Mouse (Mus musculus) CH12.LX (cell line): ENCODE measurements around the gene Adam17. TPM values are rescaled to one million over a fixed set of nuclear protein-coding genes. Genes with fewer than 3 reads are reported as not detected.

ENCODE experiments used
- DNase-seq: peaks from one replicate; pipeline ENCODE4 v3.0.0-alpha.2; 2013; ENCODE audit errors: extremely low read depth
- H3K27ac ChIP-seq: 2 replicates; pipeline ENCODE4 v1.5.1; 2012; ENCODE audit warnings: low read depth, mild to moderate bottlenecking, control low read depth, moderate library complexity; ENCODE audit not compliant: insufficient read depth
- H3K27me3 ChIP-seq: replicated peaks from 2 replicates; pipeline ENCODE3; 2012; ENCODE audit warnings: inconsistent platforms
- H3K36me3 ChIP-seq, 2 experiments: replicated peaks in 1 of 2; 2 replicates each; pipeline versions ENCODE3 to v1.6.1; 2012; ENCODE audit warnings: inconsistent platforms in 1 of 2, low read length in 1 of 2, mild to moderate bottlenecking in 1 of 2, mixed read lengths in 1 of 2, moderate library complexity in 1 of 2; ENCODE audit not compliant: control insufficient read depth in 1 of 2, insufficient read depth in 1 of 2
- H3K4me1 ChIP-seq, 2 experiments: 2 replicates each; pipeline ENCODE4 v1.6.1; 2012; ENCODE audit warnings: inconsistent platforms in 1 of 2, moderate library complexity in 1 of 2; ENCODE audit not compliant: insufficient read depth in 2 of 2, control insufficient read depth in 1 of 2
- H3K4me2 ChIP-seq: 2 replicates; pipeline ENCODE4 v1.6.1; 2012; ENCODE audit warnings: low read depth, mild to moderate bottlenecking, control low read depth; ENCODE audit not compliant: poor library complexity, insufficient read depth, severe bottlenecking
- H3K4me3 ChIP-seq, 3 experiments: fragments of 150-350 bp in 1 of 3; sonication (generic) in 1 of 3; replicated peaks in 1 of 3; 2 replicates each; pipeline versions ENCODE3 to v1.5.1; 2011 to 2012; ENCODE audit warnings: low read depth in 2 of 3, low read length in 2 of 3, mild to moderate bottlenecking in 2 of 3, moderate library complexity in 2 of 3, control low read depth in 1 of 3, improper control_type of control experiment in 1 of 3, inconsistent platforms in 1 of 3, mixed read lengths in 1 of 3; ENCODE audit not compliant: poor library complexity in 1 of 3
- H3K79me2 ChIP-seq: replicated peaks from 2 replicates; pipeline ENCODE4 v1.6.1; 2012; ENCODE audit warnings: mild to moderate bottlenecking, moderate library complexity; ENCODE audit not compliant: control insufficient read depth, poor library complexity, insufficient read depth, severe bottlenecking; ENCODE audit errors: extremely low read depth
- H3K9ac ChIP-seq: 2 replicates; pipeline ENCODE4 v1.6.1; 2012; ENCODE audit warnings: low read depth, mild to moderate bottlenecking, control low read depth, moderate library complexity; ENCODE audit not compliant: insufficient read depth
- H3K9me3 ChIP-seq: replicated peaks from 2 replicates; pipeline ENCODE3; 2012; ENCODE audit warnings: low read length, inconsistent platforms, mixed read lengths
- CHD1 ChIP-seq: IDR thresholded peaks from 2 replicates; pipeline ENCODE4 v1.6.1; 2012; ENCODE audit warnings: low read depth, low read length, improper control_type of control experiment, inconsistent platforms
- CTCF ChIP-seq, 2 experiments: IDR thresholded peaks in 1 of 2; conservative IDR thresholded peaks in 1 of 2; 2 replicates each; pipeline ENCODE4 v1.5.1; 2011 to 2012; ENCODE audit warnings: low read depth in 2 of 2, low read length in 2 of 2, improper control_type of control experiment in 1 of 2, inconsistent platforms in 1 of 2, mild to moderate bottlenecking in 1 of 2, moderate library complexity in 1 of 2
- ELF1 ChIP-seq: IDR thresholded peaks from 2 replicates; pipeline ENCODE4 v1.6.1; 2014; ENCODE audit warnings: low read depth, mild to moderate bottlenecking, inconsistent platforms, low read length, improper control_type of control experiment
- EP300 ChIP-seq: IDR thresholded peaks from 2 replicates; pipeline ENCODE4 v1.6.1; 2011; ENCODE audit warnings: low read length, improper control_type of control experiment
- ETS1 ChIP-seq: conservative IDR thresholded peaks from 2 replicates; pipeline ENCODE4 v1.6.1; 2012; ENCODE audit warnings: low read depth, mild to moderate bottlenecking, inconsistent platforms, low read length, improper control_type of control experiment, moderate library complexity
- GABPA ChIP-seq: IDR thresholded peaks from 2 replicates; pipeline ENCODE4 v1.6.1; 2012; ENCODE audit warnings: low read depth, low read length, improper control_type of control experiment, inconsistent platforms; ENCODE audit not compliant: insufficient replicate concordance
- HCFC1 ChIP-seq: IDR thresholded peaks from 2 replicates; pipeline ENCODE4 v1.6.1; 2012; ENCODE audit warnings: low read depth, mild to moderate bottlenecking, inconsistent platforms, low read length, improper control_type of control experiment
- JUN ChIP-seq: IDR thresholded peaks from 2 replicates; pipeline ENCODE4 v1.6.1; 2011; ENCODE audit warnings: low read depth, mild to moderate bottlenecking, low read length, improper control_type of control experiment, moderate library complexity; ENCODE audit not compliant: insufficient read depth
- JUND ChIP-seq: conservative IDR thresholded peaks from 2 replicates; pipeline ENCODE4 v1.6.1; 2011; ENCODE audit warnings: low read depth, low read length, improper control_type of control experiment
- MAFK ChIP-seq: IDR thresholded peaks from 2 replicates; pipeline ENCODE4 v1.6.1; 2011; ENCODE audit warnings: low read length, improper control_type of control experiment; ENCODE audit not compliant: insufficient replicate concordance
- MAZ ChIP-seq: IDR thresholded peaks from 2 replicates; pipeline ENCODE4 v1.6.1; 2012; ENCODE audit warnings: low read depth, mild to moderate bottlenecking, inconsistent platforms, low read length, improper control_type of control experiment, moderate library complexity
- MXI1 ChIP-seq: IDR thresholded peaks from 2 replicates; pipeline ENCODE4 v1.6.1; 2011; ENCODE audit warnings: mild to moderate bottlenecking, low read depth, low read length, improper control_type of control experiment
- RAD21 ChIP-seq: IDR thresholded peaks from 2 replicates; pipeline ENCODE4 v1.6.1; 2011; ENCODE audit warnings: low read depth, mild to moderate bottlenecking, low read length, improper control_type of control experiment, moderate library complexity
- RCOR1 ChIP-seq: conservative IDR thresholded peaks from 2 replicates; pipeline ENCODE4 v1.6.1; 2012; ENCODE audit warnings: low read depth, mild to moderate bottlenecking, inconsistent platforms, low read length, improper control_type of control experiment
- USF2 ChIP-seq: conservative IDR thresholded peaks from 2 replicates; pipeline ENCODE4 v1.6.1; 2011; ENCODE audit warnings: low read depth, low read length, improper control_type of control experiment
- ZC3H11A ChIP-seq: IDR thresholded peaks from 2 replicates; pipeline ENCODE4 v1.6.1; 2012; ENCODE audit warnings: low read depth, mild to moderate bottlenecking, inconsistent platforms, low read length, improper control_type of control experiment
- ZKSCAN1 ChIP-seq: IDR thresholded peaks from 2 replicates; pipeline ENCODE4 v1.6.1; 2012; ENCODE audit warnings: low read depth, inconsistent platforms, low read length, improper control_type of control experiment, borderline replicate concordance
- ZMIZ1 ChIP-seq: IDR thresholded peaks from 2 replicates; pipeline ENCODE4 v1.6.1; 2012; ENCODE audit warnings: low read depth, mild to moderate bottlenecking, inconsistent platforms, low read length, improper control_type of control experiment
- ZNF384 ChIP-seq: IDR thresholded peaks from 2 replicates; pipeline ENCODE4 v1.6.1; 2012; ENCODE audit warnings: low read depth, low read length, improper control_type of control experiment, inconsistent platforms
- dilution Hi-C: fragments of 300-500 bp; cut with MboI; formaldehyde crosslinking; loops from 2 replicates; pipeline ENCODE4 v1.14.3; 2020; ENCODE audit warnings: low sequenced_read_pairs; ENCODE audit not compliant: extremely low pct_unique_long_range_greater_than_20kb, extremely low pct_ligation_motif_present
- in situ Hi-C: fragments of 300-500 bp; cut with MboI; formaldehyde crosslinking; loops from 3 replicates; pipeline ENCODE4 v1.14.3; 2019; ENCODE audit warnings: low sequenced_read_pairs, low pct_ligation_motif_present, low pct_unique_long_range_greater_than_20kb, mixed read lengths
- polyA plus RNA-seq: library from polyadenylated mRNA; unstranded; fragments of >175 nt; gene quantifications from 2 replicates; pipeline ENCODE4 v1.2.1, GENCODE M21; 2012; ENCODE audit warnings: low read depth; ENCODE audit not compliant: insufficient read length
- total RNA-seq, 2 experiments: library from RNA; depleted of rRNA; stranded (reverse); fragments of 300-350 nt in 1 of 2; fragments of >200 nt in 1 of 2; gene quantifications; 2 replicates each; pipeline ENCODE4 v1.2.3; 2012 to 2014

The Adam17 gene
- total and polyA plus RNA-seq, 3 experiments, result 47.5 to 60.1 (median 50.1) TPM

- in situ Hi-C loops (no loop called here), dilution Hi-C loops (no loop called here)
- no peak for TF ChIP-seq ZC3H11A
- no peak for TF ChIP-seq RCOR1
- TF ChIP-seq HCFC1, result no peak
- TF ChIP-seq ETS1, result no peak
- no peak for TF ChIP-seq USF2
- no peak for TF ChIP-seq RAD21
- TF ChIP-seq ZMIZ1, result no peak
- TF ChIP-seq, all 38 proteins: peak for 0
- Histone ChIP-seq H3K27me3 (no peaks in the 10 kb centered on the region), H3K4me1 (no peaks in the 10 kb centered on the region), H3K9me3 (no peaks in the 10 kb centered on the region), H3K9ac (no peak overlapping the region), H3K4me3 (no peak overlapping the region), H3K27ac (no peak overlapping the region), H3K79me2 (no peaks in the 10 kb centered on the region; the same call in 1 of the 2 replicates), H3K36me3 (peaks cover 74 to 88% of the 10 kb centered on the region in 2 experiments), H3K4me2 (no peak overlapping the region)
- DNase-seq, result no peak
Observed at GRCm38 (mm10) chr12:21301932-21302331, 71.5 kb downstream of the Adam17 start.

GRCm38 (mm10) chr12:21301324-21301723 is 72.1 kb downstream of the Adam17 start:
- H3K4me1 ChIP-seq, result no peaks in the 10 kb centered on the region
- H3K79me2 ChIP-seq, result no peaks in the 10 kb centered on the region; the same call in 1 of the 2 replicates
- no peak overlapping the region for H3K4me3 ChIP-seq
- no peak overlapping the region for H3K9ac ChIP-seq
- H3K4me2 ChIP-seq, result no peak overlapping the region
- no peak for DNase-seq
- no peak overlapping the region for H3K27ac ChIP-seq
- no peak for TF ChIP-seq ELF1
- TF ChIP-seq JUND, result no peak
- TF ChIP-seq MAZ, result no peak
- no peak for TF ChIP-seq ZKSCAN1
- TF ChIP-seq CTCF (conservative IDR thresholded peaks at IDR 0.05 in 1 of 2, IDR thresholded peaks at IDR 0.05 in 1 of 2; ENCODE audit: low read depth in 2 of 2, low read length in 2 of 2), result no peak
- no peak for TF ChIP-seq RCOR1
- no peak for TF ChIP-seq ZNF384
- no peak for TF ChIP-seq CHD1
- TF ChIP-seq JUN, result no peak
- no peak for TF ChIP-seq MAFK
- TF ChIP-seq ETS1, result no peak
- no peak for TF ChIP-seq GABPA
- no peak for TF ChIP-seq MXI1
- TF ChIP-seq EP300, result no peak
- TF ChIP-seq, all 38 proteins: peak for 0
- dilution Hi-C loops, result no loop called here
- no peaks in the 10 kb centered on the region for H3K9me3 ChIP-seq
- in situ Hi-C loops, result no loop called here
- H3K27me3 ChIP-seq, result no peaks in the 10 kb centered on the region
- H3K36me3 ChIP-seq, result peaks cover 72 to 88% of the 10 kb centered on the region in 2 experiments
